Mouse (Mus musculus): Measurements from ENCODE around the gene Scn2b. TPM values are rescaled to one million over a fixed set of nuclear protein-coding genes. Genes with fewer than 3 reads are reported as not detected.

The Scn2b gene
- polyA plus RNA-seq (2014; fragmentation: Illumina TruSeq; extraction: RNeasy Lipid Tissue Mini Kit (QIAGEN cat#74804); ENCODE audit: low read depth, low replicate concordance), result 1.8 TPM

DNA sequence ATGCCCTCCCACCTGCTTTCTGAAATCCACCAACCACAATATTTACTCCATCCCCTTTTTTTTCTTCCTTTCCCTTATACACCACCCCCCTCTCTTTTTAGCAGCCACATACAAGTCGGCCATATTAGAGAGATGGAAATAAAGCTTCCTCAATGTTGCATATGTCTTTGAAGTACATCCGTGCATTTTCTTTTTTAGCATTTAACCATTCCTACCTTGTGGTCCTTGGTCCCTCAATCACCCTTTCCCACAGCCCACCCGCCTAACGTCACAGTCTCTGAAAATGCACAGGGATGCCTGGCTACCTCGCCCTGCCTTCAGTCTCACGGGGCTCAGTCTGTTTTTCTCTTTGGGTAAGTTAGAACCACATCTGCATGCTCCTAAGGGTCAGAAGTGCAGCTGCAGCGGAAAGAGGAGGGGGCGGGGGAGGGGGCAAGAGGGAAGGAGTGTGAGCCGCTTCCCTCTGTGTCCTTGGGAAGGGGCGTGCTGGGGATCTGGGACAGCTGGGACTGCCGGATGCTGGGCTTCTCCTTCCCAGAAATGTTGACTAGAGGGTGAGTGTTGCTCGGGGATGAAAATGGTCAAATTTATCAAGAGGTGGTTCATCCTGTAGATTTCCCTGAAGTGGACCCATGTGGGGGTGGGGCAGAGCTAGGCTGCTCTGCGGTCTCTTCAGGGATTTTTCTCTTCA is at the start of gene Scn2b:
Scn2b (plus strand) TSS at position 42 of the 691 bp plus-strand sequence.

DNA sequence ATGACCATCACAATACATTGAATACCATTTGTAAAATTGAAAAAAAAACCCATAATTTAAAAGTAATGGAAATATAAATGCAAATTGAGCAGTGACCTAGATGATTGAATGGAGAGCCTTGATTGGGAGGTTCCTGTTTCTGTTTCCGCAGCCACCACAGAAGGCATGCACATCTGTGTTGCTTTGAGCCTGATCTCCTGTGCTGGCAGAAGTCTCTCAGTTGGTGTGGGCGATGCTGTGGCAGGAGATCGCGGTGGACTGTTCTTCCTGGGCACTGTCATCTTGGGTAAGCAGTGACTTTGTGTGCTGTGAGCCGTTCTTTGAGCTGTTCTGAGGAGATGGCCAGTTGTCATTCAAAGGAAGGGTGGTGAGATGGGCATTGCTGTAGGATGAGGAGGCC is 38.6 kb upstream of the Scn2b start, which contains the start of gene Jaml:
Jaml (plus strand) TSS at position 173 of the 400 bp plus-strand sequence.

DNA sequence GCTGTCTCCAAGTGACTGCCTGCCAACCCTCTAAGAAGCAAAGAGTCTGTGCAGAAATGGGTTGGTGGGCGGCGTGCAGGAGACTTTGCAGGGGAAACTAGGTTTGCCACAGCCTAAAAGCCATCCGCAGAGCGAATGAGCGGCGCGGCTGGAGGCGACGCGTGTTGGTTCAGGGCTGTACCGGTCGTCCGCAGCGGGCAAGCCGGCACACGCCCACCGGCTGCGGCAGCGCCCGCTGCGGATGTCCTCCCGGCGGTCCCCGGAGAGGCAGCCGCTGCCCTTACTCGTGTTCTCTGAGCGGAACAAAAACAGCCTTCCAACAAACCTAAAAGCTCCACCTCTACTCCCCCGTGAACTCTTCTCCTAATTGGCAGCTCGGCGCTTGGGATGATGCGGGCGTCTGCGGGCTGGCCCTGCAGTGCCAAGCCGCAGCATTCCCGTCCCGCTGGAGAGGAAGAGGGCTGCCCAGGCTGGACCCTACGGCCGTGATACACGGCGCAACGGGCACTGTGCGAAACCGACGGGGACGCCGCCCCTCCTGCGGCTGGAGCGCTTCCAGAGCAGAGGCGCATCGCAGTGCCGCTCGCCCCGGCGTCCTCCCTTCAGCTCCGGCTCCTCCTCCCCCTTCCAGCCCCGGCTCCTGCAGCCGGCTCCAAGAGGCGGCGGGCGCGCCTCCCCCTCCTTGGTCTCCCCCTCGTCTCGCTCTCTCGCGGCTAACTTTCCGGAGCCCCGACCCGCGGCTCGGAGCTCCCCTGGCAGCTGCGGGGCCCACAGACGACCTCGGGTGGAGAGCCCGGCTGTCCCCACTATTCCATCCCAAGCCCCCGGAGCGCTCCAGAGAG is 20.8 kb downstream of the Scn2b start, which contains the start of gene Scn4b:
Scn4b (plus strand) TSS at position 205 of the 842 bp plus-strand sequence.

Other genes with a start within 250 kb of the Scn2b start
- gene Kmt2a, start 236.5 kb upstream of the Scn2b start, polyA plus RNA-seq (2014; fragmentation: Illumina TruSeq; extraction: RNeasy Lipid Tissue Mini Kit (QIAGEN cat#74804); ENCODE audit: low read depth, low replicate concordance), result 28.0 TPM
- 608 TPM for gene Atp5l, start 197.0 kb upstream of the Scn2b start, polyA plus RNA-seq (2014; fragmentation: Illumina TruSeq; extraction: RNeasy Lipid Tissue Mini Kit (QIAGEN cat#74804); ENCODE audit: low read depth, low replicate concordance)
- 87.4 TPM for gene Ube4a, start 152.2 kb upstream of the Scn2b start, polyA plus RNA-seq (2014; fragmentation: Illumina TruSeq; extraction: RNeasy Lipid Tissue Mini Kit (QIAGEN cat#74804); ENCODE audit: low read depth, low replicate concordance)
- gene Cd3g, start 137.4 kb upstream of the Scn2b start, polyA plus RNA-seq (2014; fragmentation: Illumina TruSeq; extraction: RNeasy Lipid Tissue Mini Kit (QIAGEN cat#74804); ENCODE audit: low read depth, low replicate concordance), result 3.1 TPM
- 1.1 TPM for gene Cd3d, start 136.0 kb upstream of the Scn2b start, polyA plus RNA-seq (2014; fragmentation: Illumina TruSeq; extraction: RNeasy Lipid Tissue Mini Kit (QIAGEN cat#74804); ENCODE audit: low read depth, low replicate concordance)
- 1.6 TPM for gene Cd3e, start 108.2 kb upstream of the Scn2b start, polyA plus RNA-seq (2014; fragmentation: Illumina TruSeq; extraction: RNeasy Lipid Tissue Mini Kit (QIAGEN cat#74804); ENCODE audit: low read depth, low replicate concordance)
- 149 TPM for gene Mpzl2, start 78.0 kb upstream of the Scn2b start, polyA plus RNA-seq (2014; fragmentation: Illumina TruSeq; extraction: RNeasy Lipid Tissue Mini Kit (QIAGEN cat#74804); ENCODE audit: low read depth, low replicate concordance)
- 57.8 TPM for gene Mpzl3, start 62.6 kb upstream of the Scn2b start, polyA plus RNA-seq (2014; fragmentation: Illumina TruSeq; extraction: RNeasy Lipid Tissue Mini Kit (QIAGEN cat#74804); ENCODE audit: low read depth, low replicate concordance)
- 13.2 TPM for gene Jaml, start 38.6 kb upstream of the Scn2b start, polyA plus RNA-seq (2014; fragmentation: Illumina TruSeq; extraction: RNeasy Lipid Tissue Mini Kit (QIAGEN cat#74804); ENCODE audit: low read depth, low replicate concordance)
- gene Scn4b, start 20.6 kb downstream of the Scn2b start, polyA plus RNA-seq (2014; fragmentation: Illumina TruSeq; extraction: RNeasy Lipid Tissue Mini Kit (QIAGEN cat#74804); ENCODE audit: low read depth, low replicate concordance), result 0.13 TPM
- gene BC049352, start 64.2 kb downstream of the Scn2b start, polyA plus RNA-seq (2014; fragmentation: Illumina TruSeq; extraction: RNeasy Lipid Tissue Mini Kit (QIAGEN cat#74804); ENCODE audit: low read depth, low replicate concordance), result not detected
- gene Tmprss4, start 86.3 kb downstream of the Scn2b start, polyA plus RNA-seq (2014; fragmentation: Illumina TruSeq; extraction: RNeasy Lipid Tissue Mini Kit (QIAGEN cat#74804); ENCODE audit: low read depth, low replicate concordance), result 41.3 TPM
- 1.2 TPM for gene Il10ra, start 151.4 kb downstream of the Scn2b start, polyA plus RNA-seq (2014; fragmentation: Illumina TruSeq; extraction: RNeasy Lipid Tissue Mini Kit (QIAGEN cat#74804); ENCODE audit: low read depth, low replicate concordance)
- gene Tmprss13, start 201.3 kb downstream of the Scn2b start, polyA plus RNA-seq (2014; fragmentation: Illumina TruSeq; extraction: RNeasy Lipid Tissue Mini Kit (QIAGEN cat#74804); ENCODE audit: low read depth, low replicate concordance), result 1.4 TPM

Data from sigmoid colon, adult 10 weeks (tissue).